Mouse (Mus musculus) left cerebral cortex, adult 18-20 months (tissue): ENCODE measurements around the gene BC048507. TPM values are rescaled to one million over a fixed set of nuclear protein-coding genes. Genes with fewer than 3 reads are reported as not detected.

Experiments
- total RNA-seq, 2 experiments: library from RNA; stranded (reverse); gene quantifications; 2 replicates each; pipeline ENCODE4 v1.2.3; 2021

BC048507 gene
- total RNA-seq, 2 experiments from 2014 or later: not detected

Other genes starting within 250 kb of the BC048507 start
- 1 to 10 TPM; 1.4 to 3.3 TPM for gene Gm49345, start 225.6 kb upstream of the BC048507 start, total RNA-seq
- 1 to 10 TPM; 8.5 to 9.0 TPM for gene Zfp729a, start 225.5 kb upstream of the BC048507 start, total RNA-seq
- gene Zfp738, start 176.3 kb upstream of the BC048507 start, total RNA-seq: 10 to 100 TPM; 22.6 to 23.1 TPM
- 10 to 100 TPM; 14.1 to 14.4 TPM for gene Zfp65, start 134.2 kb upstream of the BC048507 start, total RNA-seq
- gene Zfp85, start 108.1 kb upstream of the BC048507 start, total RNA-seq: 1 to 10 TPM; 6.6 to 7.2 TPM
- gene Zfp493, start 83.6 kb upstream of the BC048507 start, total RNA-seq: 1 to 10 TPM; 4.3 to 5.9 TPM
- 1 to 10 TPM; 4.7 to 6.6 TPM for gene Zfp273, start 49.6 kb upstream of the BC048507 start, total RNA-seq
- gene Gm10037, start 32.2 kb upstream of the BC048507 start, total RNA-seq: 10 to 100 TPM in 1 of 2 experiments, 1 to 10 TPM in 1; 9.6 to 13.6 TPM